Mouse (Mus musculus) liver, postnatal 0 days (tissue): ENCODE results near the gene Frat1.

ENCODE experiments used
- CTCF ChIP-seq: sonication (generic); IDR thresholded peaks from 2 replicates; pipeline ENCODE4 v1.5.1; 2016; ENCODE audit warnings: antibody characterized with exemption, low read depth
- EP300 ChIP-seq: IDR thresholded peaks from 2 replicates; pipeline ENCODE4 v1.6.1; 2016; ENCODE audit warnings: antibody characterized with exemption, low read depth, mild to moderate bottlenecking

DNA sequence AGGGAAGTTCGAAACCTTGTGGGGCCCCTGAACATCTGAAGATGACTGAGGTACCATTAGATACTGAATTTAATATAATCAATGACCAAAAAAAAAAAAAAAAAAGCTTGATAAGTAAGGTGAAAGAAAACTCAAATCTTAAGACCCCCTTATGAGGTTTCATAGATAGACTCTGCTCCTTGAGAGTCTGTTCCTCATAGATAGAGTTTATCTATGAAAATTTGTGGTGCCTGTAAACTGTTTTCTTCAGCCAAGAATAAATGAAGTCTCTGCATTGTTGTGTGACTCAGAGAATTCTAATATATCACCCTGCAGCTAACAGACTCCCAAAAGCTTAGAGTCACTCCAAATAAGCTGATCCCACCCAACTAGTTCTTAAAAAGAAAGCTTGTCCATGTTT lies 42.9 kb upstream of the Frat1 start:
- TF ChIP-seq CTCF (no peak), EP300 (no peak)
